Mouse (Mus musculus) MEL (cell line): ENCODE measurements around the gene Sept8. TPM values are rescaled to one million over a fixed set of nuclear protein-coding genes. Genes with fewer than 3 reads are reported as not detected.

Experiments
- DNase-seq: peaks from one replicate; pipeline ENCODE4 v3.0.0; 2011; ENCODE audit warnings: low read depth, low spot score
- H3K27ac ChIP-seq: 2 replicates; pipeline ENCODE4 v1.5.1; 2012; ENCODE audit warnings: low read depth, mild to moderate bottlenecking, control low read depth, low read length, moderate library complexity; ENCODE audit not compliant: control insufficient read depth
- H3K27me3 ChIP-seq, 2 experiments: fragments of 150-350 bp in 1 of 2; sonication (generic) in 1 of 2; 2 replicates each; pipeline ENCODE4 v1.6.1; 2012; ENCODE audit warnings: low read length in 2 of 2, mild to moderate bottlenecking in 2 of 2, improper control_type of control experiment in 1 of 2, moderate library complexity in 1 of 2; ENCODE audit not compliant: insufficient read depth in 2 of 2, control insufficient read depth in 1 of 2
- H3K36me3 ChIP-seq, 2 experiments: 2 replicates each; pipeline ENCODE4 v1.6.1; 2012 to 2014; ENCODE audit warnings: low read length in 2 of 2, improper control_type of control experiment in 1 of 2, inconsistent platforms in 1 of 2, mild to moderate bottlenecking in 1 of 2; ENCODE audit not compliant: insufficient read depth in 2 of 2, control insufficient read depth in 1 of 2
- H3K4me1 ChIP-seq, 2 experiments: fragments of 150-350 bp in 1 of 2; sonication (generic) in 1 of 2; 2 replicates each; pipeline ENCODE4 v1.6.1; 2012; ENCODE audit warnings: low read length in 2 of 2, improper control_type of control experiment in 1 of 2, mild to moderate bottlenecking in 1 of 2; ENCODE audit not compliant: insufficient read depth in 2 of 2, control insufficient read depth in 1 of 2
- H3K4me3 ChIP-seq, 2 experiments: fragments of 150-350 bp in 1 of 2; sonication (generic) in 1 of 2; 2 replicates each; pipeline ENCODE4 v1.5.1; 2012; ENCODE audit warnings: low read depth in 2 of 2, low read length in 2 of 2, mild to moderate bottlenecking in 2 of 2, moderate library complexity in 2 of 2, control low read depth in 1 of 2, improper control_type of control experiment in 1 of 2; ENCODE audit not compliant: control insufficient read depth in 1 of 2, insufficient read depth in 1 of 2
- H3K79me2 ChIP-seq: 2 replicates; pipeline ENCODE4 v1.6.1; 2012; ENCODE audit warnings: mild to moderate bottlenecking, low read length, moderate library complexity; ENCODE audit not compliant: control insufficient read depth, poor library complexity, insufficient read depth
- H3K9ac ChIP-seq: 2 replicates; pipeline ENCODE4 v1.6.1; 2012; ENCODE audit warnings: low read depth, mild to moderate bottlenecking, control low read depth, low read length, moderate library complexity; ENCODE audit not compliant: control insufficient read depth, poor library complexity, severe bottlenecking
- H3K9me3 ChIP-seq: fragments of 150-350 bp; sonication (generic); replicated peaks from 2 replicates; pipeline ENCODE4 v1.6.1; 2012; ENCODE audit warnings: mild to moderate bottlenecking, low read length, improper control_type of control experiment, moderate library complexity; ENCODE audit not compliant: insufficient read depth
- BHLHE40 ChIP-seq: IDR thresholded peaks from 2 replicates; pipeline ENCODE4 v1.6.1; 2012; ENCODE audit warnings: low read depth, mild to moderate bottlenecking, inconsistent platforms, low read length, improper control_type of control experiment, borderline replicate concordance
- CHD2 ChIP-seq: IDR thresholded peaks from 2 replicates; pipeline ENCODE4 v1.6.1; 2011; ENCODE audit warnings: low read length, improper control_type of control experiment
- E2F4 ChIP-seq: IDR thresholded peaks from 2 replicates; pipeline ENCODE4 v1.6.1; 2011; ENCODE audit warnings: low read depth, low read length, improper control_type of control experiment, borderline replicate concordance
- EP300 ChIP-seq, 2 experiments: IDR thresholded peaks; 2 replicates each; pipeline ENCODE4 v1.6.1; 2011; ENCODE audit warnings: improper control_type of control experiment in 2 of 2, low read length in 2 of 2, low read depth in 1 of 2, mild to moderate bottlenecking in 1 of 2
- ETS1 ChIP-seq: IDR thresholded peaks from 2 replicates; pipeline ENCODE4 v1.6.1; 2012; ENCODE audit warnings: low read depth, mild to moderate bottlenecking, inconsistent platforms, low read length, improper control_type of control experiment, moderate library complexity
- GABPA ChIP-seq: IDR thresholded peaks from 2 replicates; pipeline ENCODE4 v1.6.1; 2012; ENCODE audit warnings: low read depth, mild to moderate bottlenecking, inconsistent platforms, low read length, improper control_type of control experiment, moderate library complexity
- GATA1 ChIP-seq: IDR thresholded peaks from 2 replicates; pipeline ENCODE4 v1.6.1; 2011; ENCODE audit warnings: low read depth, low read length, improper control_type of control experiment
- HCFC1 ChIP-seq: IDR thresholded peaks from 2 replicates; pipeline ENCODE4 v1.6.1; 2012; ENCODE audit warnings: low read depth, mild to moderate bottlenecking, inconsistent platforms, low read length, improper control_type of control experiment, moderate library complexity
- JUND ChIP-seq: IDR thresholded peaks from 2 replicates; pipeline ENCODE4 v1.6.1; 2011; ENCODE audit warnings: low read depth, mild to moderate bottlenecking, improper control_type of control experiment, low read length
- KAT2A ChIP-seq: conservative IDR thresholded peaks from 2 replicates; pipeline ENCODE4 v1.6.1; 2012; ENCODE audit warnings: low read depth, low read length, improper control_type of control experiment, inconsistent platforms
- MAFK ChIP-seq: IDR thresholded peaks from 2 replicates; pipeline ENCODE4 v1.6.1; 2011; ENCODE audit warnings: low read depth, mild to moderate bottlenecking, low read length, improper control_type of control experiment, borderline replicate concordance
- MAX ChIP-seq: IDR thresholded peaks from 2 replicates; pipeline ENCODE4 v1.6.1; 2011; ENCODE audit warnings: low read length, improper control_type of control experiment
- MAZ ChIP-seq: IDR thresholded peaks from 2 replicates; pipeline ENCODE4 v1.6.1; 2012; ENCODE audit warnings: low read depth, mild to moderate bottlenecking, inconsistent platforms, low read length, improper control_type of control experiment
- MXI1 ChIP-seq: IDR thresholded peaks from 2 replicates; pipeline ENCODE4 v1.6.1; 2011; ENCODE audit warnings: mild to moderate bottlenecking, low read depth, low read length, improper control_type of control experiment
- MYB ChIP-seq: IDR thresholded peaks from 2 replicates; pipeline ENCODE4 v1.6.1; 2011; ENCODE audit warnings: mild to moderate bottlenecking, low read depth, low read length, improper control_type of control experiment
- MYC ChIP-seq: IDR thresholded peaks from 2 replicates; pipeline ENCODE4 v1.6.1; 2011; ENCODE audit warnings: low read depth, mild to moderate bottlenecking, low read length, improper control_type of control experiment, moderate library complexity
- NELFE ChIP-seq: IDR thresholded peaks from 2 replicates; pipeline ENCODE4 v1.6.1; 2011; ENCODE audit warnings: low read depth, low read length, improper control_type of control experiment
- NRF1 ChIP-seq: IDR thresholded peaks from 2 replicates; pipeline ENCODE4 v1.6.1; 2014; ENCODE audit warnings: low read depth, mild to moderate bottlenecking, inconsistent platforms, low read length, improper control_type of control experiment, moderate library complexity; ENCODE audit not compliant: poor library complexity, insufficient read depth, severe bottlenecking
- POLR2A ChIP-seq, 2 experiments: IDR thresholded peaks; 2 replicates each; pipeline ENCODE4 v1.6.1; 2011 to 2012; ENCODE audit warnings: low read length in 2 of 2, mild to moderate bottlenecking in 2 of 2, control low read depth in 1 of 2, improper control_type of control experiment in 1 of 2, low read depth in 1 of 2, moderate library complexity in 1 of 2; ENCODE audit not compliant: control insufficient read depth in 1 of 2, insufficient read depth in 1 of 2, poor library complexity in 1 of 2
- POLR2AphosphoS2 ChIP-seq: IDR thresholded peaks from 2 replicates; pipeline ENCODE4 v1.6.1; 2011; ENCODE audit warnings: low read length, improper control_type of control experiment
- RAD21 ChIP-seq: IDR thresholded peaks from 2 replicates; pipeline ENCODE4 v1.6.1; 2011; ENCODE audit warnings: mild to moderate bottlenecking, low read depth, low read length, improper control_type of control experiment
- SIN3A ChIP-seq: IDR thresholded peaks from 2 replicates; pipeline ENCODE4 v1.6.1; 2012; ENCODE audit warnings: low read length, improper control_type of control experiment, inconsistent platforms
- SMC3 ChIP-seq: IDR thresholded peaks from 2 replicates; pipeline ENCODE4 v1.6.1; 2011; ENCODE audit warnings: low read depth, low read length, improper control_type of control experiment
- TBP ChIP-seq: IDR thresholded peaks from 2 replicates; pipeline ENCODE4 v1.8.0; 2011; ENCODE audit warnings: low read depth, low read length, improper control_type of control experiment
- TCF12 ChIP-seq: IDR thresholded peaks from 2 replicates; pipeline ENCODE4 v1.6.1; 2014; ENCODE audit warnings: low read depth, mild to moderate bottlenecking, inconsistent platforms, low read length, improper control_type of control experiment, moderate library complexity
- UBTF ChIP-seq: IDR thresholded peaks from 2 replicates; pipeline ENCODE4 v1.6.1; 2012; ENCODE audit warnings: low read depth, mild to moderate bottlenecking, inconsistent platforms, low read length, improper control_type of control experiment, moderate library complexity, borderline replicate concordance; ENCODE audit not compliant: insufficient read depth
- USF1 ChIP-seq: IDR thresholded peaks from 2 replicates; pipeline ENCODE4 v1.6.1; 2014; ENCODE audit warnings: low read depth, mild to moderate bottlenecking, inconsistent platforms, low read length, improper control_type of control experiment, moderate library complexity
- ZC3H11A ChIP-seq: IDR thresholded peaks from 2 replicates; pipeline ENCODE4 v1.6.1; 2012; ENCODE audit warnings: low read depth, mild to moderate bottlenecking, inconsistent platforms, low read length, improper control_type of control experiment
- ZKSCAN1 ChIP-seq: IDR thresholded peaks from 2 replicates; pipeline ENCODE4 v1.6.1; 2012; ENCODE audit warnings: low read depth, mild to moderate bottlenecking, inconsistent platforms, low read length, improper control_type of control experiment, moderate library complexity
- ZMIZ1 ChIP-seq: IDR thresholded peaks from 2 replicates; pipeline ENCODE4 v1.6.1; 2012; ENCODE audit warnings: low read depth, mild to moderate bottlenecking, inconsistent platforms, low read length, improper control_type of control experiment, moderate library complexity
- ZNF384 ChIP-seq: IDR thresholded peaks from 2 replicates; pipeline ENCODE4 v1.6.1; 2012; ENCODE audit warnings: low read depth, mild to moderate bottlenecking, inconsistent platforms, low read length, improper control_type of control experiment
- polyA plus RNA-seq, 2 experiments: library from polyadenylated mRNA; stranded (reverse) in 1 of 2; unstranded in 1 of 2; fragments of >175 nt in 1 of 2; fragments of >200 nt in 1 of 2; gene quantifications; 2 replicates each; pipeline versions ENCODE4 v1.2.1 to v1.2.4; 2012; ENCODE audit warnings: low replicate concordance in 2 of 2, low read depth in 1 of 2; ENCODE audit not compliant: insufficient read length in 2 of 2, insufficient read depth in 1 of 2, missing spikeins in 1 of 2
- total RNA-seq: library from RNA; depleted of rRNA; stranded (reverse); fragments of 300-350 nt; gene quantifications from 2 replicates; pipeline ENCODE4 v1.2.3, GENCODE M21; 2012

Sept8 gene
- total and polyA plus RNA-seq, 3 experiments = 196 to 294 (median 278) TPM

DNA sequence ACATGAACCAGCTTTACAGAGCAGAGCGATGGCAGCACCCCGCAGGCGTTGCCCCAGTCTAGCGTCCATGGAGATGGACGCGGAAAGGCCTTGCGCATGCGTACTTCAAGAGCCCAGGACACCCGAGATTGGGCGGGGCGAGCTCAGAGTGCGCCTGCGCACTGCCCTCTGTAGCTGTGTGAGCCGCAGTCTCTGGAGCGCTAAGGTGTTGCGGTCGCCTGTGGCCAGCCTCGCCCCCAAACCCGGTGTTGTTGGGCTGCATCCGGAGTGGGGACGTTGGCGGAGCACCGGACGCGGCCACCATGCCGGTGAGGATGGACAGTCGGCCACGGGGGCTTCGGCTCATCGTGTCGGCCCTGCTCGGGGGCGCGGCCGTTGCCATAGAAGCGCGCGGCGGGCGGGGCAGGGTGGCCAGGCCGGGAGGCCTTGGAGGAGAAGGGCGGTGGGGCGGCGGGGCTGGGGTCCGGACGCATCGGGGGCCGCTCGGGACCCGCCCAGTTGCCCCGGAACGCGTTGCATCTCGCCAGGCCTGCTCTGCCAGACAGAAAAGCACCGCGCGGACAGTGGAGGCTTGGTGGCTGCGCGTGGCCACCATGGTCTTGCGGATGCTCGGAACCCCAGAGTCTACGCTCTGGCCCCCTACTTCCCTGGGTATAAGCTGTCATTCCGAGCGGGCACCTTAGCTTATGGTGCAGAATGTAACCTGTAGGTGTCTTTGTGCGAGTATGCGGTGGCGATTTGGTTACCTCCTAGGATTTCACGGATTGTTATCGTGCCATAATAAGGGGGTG, 48.4 kb downstream of the Sept8 start, which contains the start of gene Kif3a:
TSS of gene Kif3a (plus strand) at position 156 of the 791 bp plus-strand sequence.
- no peaks in the 10 kb centered on the region for H3K9me3 ChIP-seq
- no peak for TF ChIP-seq ZNF384
- TF ChIP-seq MYB = no peak
- no peak for TF ChIP-seq ZKSCAN1
- no peak for TF ChIP-seq MAFK
- TF ChIP-seq NRF1 = peak; percentile 99
- no peak for TF ChIP-seq ZMIZ1
- TF ChIP-seq SIN3A = peak; percentile 95
- TF ChIP-seq CHD2 = no peak
- no peak for TF ChIP-seq JUND
- peak; percentile 39 for TF ChIP-seq TBP
- TF ChIP-seq GABPA = no peak
- TF ChIP-seq MAX = peak; percentile 60; the same call in 1 of the 2 replicates
- 0 out of 2 replicates have a peak, but pooled peaks have one; percentile 55 for TF ChIP-seq MAZ
- TF ChIP-seq HCFC1 = peak; percentile 62; the same call in 1 of the 2 replicates
- peak; percentile 43; the same call in 1 of the 2 replicates for TF ChIP-seq POLR2AphosphoS2
- TF ChIP-seq ETS1 = no peak
- no peak for TF ChIP-seq ZC3H11A
- TF ChIP-seq E2F4 = no peak
- no peak for TF ChIP-seq GATA1
- peak in 1 of 2 experiments; percentile 71; a peak in 2 of 4 replicates for TF ChIP-seq POLR2A (IDR thresholded peaks at IDR 0.05; ENCODE audit: control insufficient read depth in 1 of 2, insufficient read depth in 1 of 2, low read depth in 1 of 2, low read length in 2 of 2, poor library complexity in 1 of 2)
- no peak for TF ChIP-seq MYC
- peak; percentile 77 for TF ChIP-seq NELFE
- no peak for TF ChIP-seq BHLHE40
- TF ChIP-seq KAT2A = no peak
- TF ChIP-seq RAD21 = no peak
- no peak for TF ChIP-seq USF1
- 0 out of 2 replicates have a peak, but pooled peaks have one; percentile 52 for TF ChIP-seq UBTF
- TF ChIP-seq MXI1 = peak; percentile 83
- TF ChIP-seq TCF12 = peak; percentile 12; the same call in 1 of the 2 replicates
- no peak for TF ChIP-seq EP300 (IDR thresholded peaks at IDR 0.05; ENCODE audit: low read depth in 1 of 2, low read length in 2 of 2)
- no peak for TF ChIP-seq SMC3
- TF ChIP-seq, all 39 proteins: peak for 12
- H3K27me3 ChIP-seq = no peaks in the 10 kb centered on the region
- H3K36me3 ChIP-seq = peaks cover 0 to 3% of the 10 kb centered on the region in 2 experiments; a peak in 2 of 4 replicates
- H3K27ac ChIP-seq = no peak within 1 kb of the TSS
- peaks cover 2% of the 10 kb centered on the region for H3K79me2 ChIP-seq
- peaks cover 0 to under 1% of the 10 kb centered on the region in 2 experiments; a peak in 2 of 4 replicates for H3K4me1 ChIP-seq
- peak; percentile 98 for DNase-seq
- peak within 1 kb of the TSS; percentile 68 for H3K9ac ChIP-seq
- H3K4me3 ChIP-seq = peak within 1 kb of the TSS; percentile 74 to 90
